ENCODE assay signal across 23 mouse cellular contexts in genomic region chr3:137351882-137352281, GRCm38 (mm10). TPM values are rescaled to one million over a fixed set of nuclear protein-coding genes. Genes with fewer than 3 reads are reported as not detected.
A peak's percentile ranks its signal among the peaks of the same experiment; 100 is the strongest.
DNase-seq lines count a peak whose midpoint lies in the region; ATAC-seq and TF ChIP-seq lines count a peak whose summit lies in the region.
"Had no signal": no experiment of that assay in that cellular context is flagged by ENCODE, and none has a peak within 500 bp of the region (broad histone marks: within the 10 kb centered on the region; RNA-seq: fewer than 3 reads in every experiment).

No protein-coding gene starts in this region.

- peaks cover 6% of the 10 kb centered on the region for H3K4me1 ChIP-seq in heart, adult 2 months (ENCODE audit: control insufficient read depth, insufficient read depth, low read length)
- H3K4me1 ChIP-seq: embryonic facial prominence, embryonic 15.5 days; forebrain, embryonic 10.5 days; hindbrain, embryonic 13.5 days had no signal

- peaks cover 3% of the 10 kb centered on the region; the same call in 1 of the 2 replicates for H3K36me3 ChIP-seq in heart, adult 2 months (ENCODE audit: control insufficient read depth, insufficient read depth, low read length)
- H3K36me3 ChIP-seq: embryonic facial prominence, embryonic 15.5 days; forebrain, embryonic 10.5 days; hindbrain, embryonic 13.5 days had no signal

- no peak for TF ChIP-seq POLR2A in heart, adult 2 months (IDR thresholded peaks at IDR 0.05; ENCODE audit: insufficient read depth, low read depth, low read length)

- H3K9ac ChIP-seq in heart, adult 2 months (ENCODE audit: low read depth, low read length), result no peak overlapping the region
- H3K9ac ChIP-seq: embryonic facial prominence, embryonic 15.5 days; hindbrain, embryonic 13.5 days had no signal

- no peaks in the 10 kb centered on the region for H3K27me3 ChIP-seq in heart, adult 2 months (ENCODE audit: control insufficient read depth, insufficient read depth, low read length)
- H3K27me3 ChIP-seq: embryonic facial prominence, embryonic 15.5 days; hindbrain, embryonic 13.5 days had no signal

- H3K27ac ChIP-seq in heart, adult 2 months, result peak overlapping the region; percentile 31
- H3K27ac ChIP-seq: embryonic facial prominence, embryonic 15.5 days; forebrain, embryonic 10.5 days; hindbrain, embryonic 13.5 days; hindbrain, postnatal 0 days had no signal

- no peaks in the 10 kb centered on the region; the same call in 1 of the 2 replicates for H3K79me2 ChIP-seq in heart, adult 2 months (replicated peaks; ENCODE audit: control insufficient read depth, insufficient read depth, low read length)

- DNase-seq in frontal cortex, postnatal 25 days (ENCODE audit: low spot score in 2 of 2), result no peak
- no peak for DNase-seq in heart, adult 2 months
- DNase-seq in heart, adult 9 months (ENCODE audit: low spot score in 2 of 2), result no peak
- DNase-seq in left cerebral cortex, adult 18-20 months (ENCODE audit: low spot score in 2 of 2), result peak; percentile 5 to 8
- DNase-seq in left cerebral cortex, postnatal 4 days, result no peak
- peak; percentile 76 for DNase-seq in brain, adult 2 months (ENCODE audit: low read depth, low spot score)
- DNase-seq in adrenal gland, adult 2 months, result no peak
- DNase-seq: adrenal gland, postnatal 14 days; cerebellum, adult 2 months; cerebellum, postnatal 14 days; embryo, embryonic 11 days; gastrocnemius, postnatal 10 days; heart, postnatal 10 days; heart, postnatal 4 days had no signal

- 51% methylated on average over 5 of the region's 5 CpGs for WGBS in heart, adult 2 months

- H3K4me3 ChIP-seq in heart, adult 2 months, result no peak overlapping the region
- H3K4me3 ChIP-seq: embryonic facial prominence, embryonic 15.5 days; erythroblast, embryonic 14.5 days; forebrain, embryonic 10.5 days; hindbrain, embryonic 13.5 days had no signal

- no peak for TF ChIP-seq EP300 in heart, adult 2 months (IDR thresholded peaks at IDR 0.05; ENCODE audit: insufficient read depth, low read depth, low read length)

- intact Hi-C loops in heart, adult 2 months (cut with DNase I), result no loop called here
- intact Hi-C loops in left cerebral cortex, postnatal 4 days (cut with DNase I), result no loop called here

- TF ChIP-seq CTCF in heart, adult 2 months (IDR thresholded peaks at IDR 0.05), result no peak

- peak; percentile 97 for ATAC-seq in frontal cortex, adult (ENCODE audit: low TSS enrichment)
- ATAC-seq: forebrain, embryonic 14.5 days; hindbrain, postnatal 0 days had no signal

RNA-seq across cellular contexts. Expression of gene Emcn, which starts 11.0 kb away (rescaled TPM):
- 10 to 100 TPM; 47.6 to 59.4 TPM for total RNA-seq in heart, adult 2 months (2021)
- polyA plus RNA-seq in heart, adult 2 months (2012; rRNA removed), result 44.1 and 87.6 TPM in 2 replicates
- total RNA-seq in left cerebral cortex, adult 18-20 months (2021), result 1 to 10 TPM; 6.3 to 9.4 TPM
- 1 to 10 TPM; 4.0 to 4.4 TPM for total RNA-seq in left cerebral cortex, postnatal 4 days (2021)
- 100 to 1,000 TPM in 1 of 2 experiments, 10 to 100 TPM in 1; 97.8 to 144 TPM for total RNA-seq in adrenal gland, adult 2 months (2021)
- 25.1 and 27.9 TPM in 2 replicates for polyA plus RNA-seq in adrenal gland, adult 2 months (2012; rRNA removed)
- total RNA-seq: MEL had no signal
- polyA plus RNA-seq: C2C12; erythroblast, embryonic 14.5 days had no signal

Comparison
In these comparisons a context has a peak if more than half of its experiments do, and no peak if none do; other contexts are left out.
1. DNase-seq: peak in left cerebral cortex, adult 18-20 months (2 of 2) and brain, adult 2 months (single experiment); none in frontal cortex, postnatal 25 days (0 of 2), heart, adult 2 months (0 of 2), heart, adult 9 months (0 of 2), left cerebral cortex, postnatal 4 days (single experiment) and adrenal gland, adult 2 months (single experiment).
2. RNA of gene Emcn, which starts 11.0 kb away (total RNA-seq): 97.8 to 144 TPM in adrenal gland, adult 2 months and 47.6 to 59.4 TPM in heart, adult 2 months; 6.3 to 9.4 TPM in left cerebral cortex, adult 18-20 months and 4.0 to 4.4 TPM in left cerebral cortex, postnatal 4 days; every median in the first group is over 4 times any median in the second.